Mouse (Mus musculus) kidney, postnatal 4 days (tissue): ENCODE results near the gene Slc9a6.

ENCODE experiments used
- DNase-seq, 2 experiments: peaks; one replicate each; pipeline ENCODE4 v3.0.0; 2021; ENCODE audit warnings: mixed read lengths in 2 of 2

The Slc9a6 gene

DNA sequence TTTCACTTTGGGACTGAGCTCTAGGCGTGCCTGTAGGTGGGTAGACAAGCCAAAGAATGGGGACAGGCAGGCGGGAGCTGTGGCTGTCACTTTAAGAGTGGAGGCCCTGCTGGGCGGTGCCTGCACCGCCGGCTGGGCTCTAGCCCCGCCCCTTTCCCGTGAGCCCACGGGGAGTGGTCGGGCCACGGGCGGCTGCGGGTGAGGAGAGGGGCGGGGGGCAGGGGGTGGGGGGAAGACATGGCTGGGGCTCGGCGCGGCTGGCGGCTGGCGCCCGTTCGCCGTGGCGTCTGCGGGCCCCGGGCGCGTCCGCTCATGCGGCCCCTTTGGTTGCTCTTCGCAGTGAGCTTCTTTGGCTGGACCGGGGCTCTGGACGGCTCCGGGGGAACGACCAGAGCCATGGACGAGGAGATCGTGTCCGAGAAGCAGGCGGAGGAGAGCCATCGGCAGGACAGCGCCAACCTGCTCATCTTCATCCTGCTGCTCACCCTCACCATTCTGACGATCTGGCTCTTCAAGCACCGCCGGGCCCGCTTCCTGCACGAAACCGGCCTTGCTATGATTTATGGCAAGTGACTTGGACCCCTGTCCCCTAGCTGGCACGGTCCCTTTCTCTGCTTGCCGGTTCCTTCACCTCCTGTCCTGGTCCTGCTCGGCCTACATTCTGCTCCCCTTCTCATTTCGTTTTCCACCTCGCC lies at the start of gene Slc9a6:
Gene Slc9a6, plus strand, starts transcription at position 135 of the 695 bp plus-strand sequence.
- peak; percentile 79 to 88 for DNase-seq

DNA sequence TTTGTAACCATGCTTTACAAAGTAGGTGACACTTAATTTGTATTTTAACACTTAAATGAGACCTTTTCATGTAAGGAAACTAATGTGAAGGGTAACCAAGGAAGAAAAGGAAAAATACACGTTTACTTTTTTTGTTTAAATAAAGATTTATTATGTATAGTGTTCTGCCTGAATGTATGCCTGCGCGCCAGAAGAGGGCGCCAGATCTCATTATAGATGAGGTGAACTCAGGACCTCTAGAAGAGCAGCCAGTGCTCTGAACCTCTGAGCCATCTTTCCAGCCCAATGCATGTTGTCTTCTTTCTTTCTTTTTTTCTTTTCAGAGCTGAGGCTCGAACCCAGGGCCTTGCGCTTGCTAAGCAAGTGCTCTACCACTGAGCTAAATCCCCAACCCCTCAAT lies 37.1 kb upstream of the Slc9a6 start:
- DNase-seq: peak; percentile 27 to 42

DNA sequence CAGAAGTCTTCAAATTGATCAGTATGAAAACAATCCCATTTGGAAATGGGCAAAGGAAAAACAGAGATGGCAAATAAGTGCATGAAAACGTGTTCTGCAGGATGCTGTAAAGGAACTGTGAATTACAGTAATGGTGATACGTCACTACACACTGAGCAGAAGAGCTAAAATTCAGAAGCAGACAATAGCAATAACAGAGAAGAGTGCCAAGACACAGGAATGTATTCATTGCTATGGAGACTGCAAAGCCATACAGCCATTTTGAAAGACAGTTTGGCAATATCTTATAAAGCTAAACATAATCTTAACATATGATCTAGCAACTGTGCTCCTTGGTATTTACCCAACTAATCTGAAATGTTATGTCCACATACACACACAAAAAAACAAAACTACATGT lies 31.4 kb upstream of the Slc9a6 start:
- no peak for DNase-seq

DNA sequence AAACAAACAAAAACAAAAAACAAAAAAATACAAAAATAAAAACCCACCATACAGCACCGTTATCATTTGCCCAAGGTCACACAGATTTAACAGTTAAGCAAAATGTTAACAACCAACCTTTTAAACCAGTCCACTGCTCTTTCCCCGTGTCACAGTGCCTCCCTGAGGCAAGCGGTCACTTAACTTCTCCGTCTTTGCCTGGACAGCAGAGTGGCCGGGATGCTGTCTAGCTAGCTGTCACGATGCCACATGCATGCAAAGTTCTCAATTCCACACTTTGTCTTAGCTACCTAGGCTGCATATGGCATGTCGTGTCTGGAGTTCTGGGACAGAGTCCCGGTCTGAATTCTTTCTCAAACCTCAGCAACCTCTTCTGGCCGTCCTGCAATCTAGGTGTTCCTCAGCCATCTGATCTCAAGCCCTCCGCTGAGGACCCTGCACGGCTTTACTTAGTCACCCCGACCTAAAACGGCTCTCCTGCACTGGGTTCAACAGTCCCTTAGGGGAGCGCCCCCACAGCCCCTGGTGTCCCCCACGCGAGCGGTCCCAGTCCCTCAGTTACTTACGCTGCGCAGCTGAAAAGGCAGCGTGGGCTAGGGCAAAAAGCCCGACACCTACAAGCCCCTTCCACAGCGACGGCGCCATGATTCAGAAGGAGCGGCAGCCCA lies 12.2 kb upstream of the Slc9a6 start:
- DNase-seq: peak; percentile 36 to 52

DNA sequence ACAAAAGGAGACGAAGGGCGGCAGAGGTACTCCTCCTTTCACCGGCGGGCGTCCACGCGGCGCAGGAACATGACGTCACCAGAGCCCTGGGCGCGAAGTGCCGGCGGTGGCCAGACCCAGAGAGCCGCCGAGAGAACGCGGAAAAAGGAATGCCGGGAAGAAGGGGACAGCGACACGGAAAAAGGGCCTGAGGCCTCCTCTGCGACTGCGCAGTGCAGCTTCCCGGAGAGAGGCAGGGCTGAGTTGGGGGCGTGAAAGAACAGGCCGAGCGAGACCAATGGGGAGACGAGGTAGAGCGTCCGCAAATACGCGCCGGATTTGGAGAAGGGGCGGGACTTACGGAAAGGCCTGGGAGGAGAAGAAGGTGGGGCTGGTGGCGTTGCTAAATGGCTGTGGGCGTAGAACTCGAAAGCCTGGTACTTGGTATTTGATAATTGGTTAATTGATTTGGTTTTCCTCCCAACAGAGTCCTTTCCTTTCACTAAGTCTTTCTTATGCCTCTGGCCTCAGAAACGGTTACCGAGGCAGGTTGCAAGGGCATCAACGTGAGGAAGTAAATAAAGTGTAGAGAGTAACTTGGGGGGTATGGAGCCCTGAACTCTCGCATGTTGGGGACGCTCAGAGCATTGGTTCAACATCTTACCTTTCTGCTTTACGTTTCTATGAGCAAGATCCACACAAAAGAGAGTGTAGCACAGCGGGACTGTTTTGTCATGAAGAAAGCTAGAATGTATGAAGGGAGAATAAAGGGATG lies 11.5 kb upstream of the Slc9a6 start, which contains the start of gene Mmgt1:
Gene Mmgt1, minus strand, starts transcription at position 183 of the 754 bp plus-strand sequence.
- DNase-seq: peak; percentile 92 to 94

DNA sequence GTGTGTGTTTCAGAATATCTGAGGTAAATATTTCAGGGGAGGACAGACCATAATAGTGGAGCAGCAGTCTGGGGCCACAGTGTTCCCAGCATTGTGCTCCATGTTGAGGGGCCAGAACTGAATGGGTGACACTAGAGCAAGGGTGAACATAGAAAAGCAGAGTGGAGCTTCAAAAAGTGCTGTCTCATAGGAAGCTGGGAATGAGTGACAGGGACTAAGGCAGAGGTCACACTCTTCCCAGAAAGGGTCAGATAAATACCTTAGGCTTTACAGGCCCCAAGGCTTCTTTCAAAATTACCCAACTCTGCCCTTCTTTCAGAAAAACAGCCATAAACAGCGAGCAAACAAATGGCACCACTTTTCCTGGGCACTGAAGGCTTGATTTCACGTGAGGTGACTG lies 3.0 kb upstream of the Slc9a6 start:
- no peak for DNase-seq

DNA sequence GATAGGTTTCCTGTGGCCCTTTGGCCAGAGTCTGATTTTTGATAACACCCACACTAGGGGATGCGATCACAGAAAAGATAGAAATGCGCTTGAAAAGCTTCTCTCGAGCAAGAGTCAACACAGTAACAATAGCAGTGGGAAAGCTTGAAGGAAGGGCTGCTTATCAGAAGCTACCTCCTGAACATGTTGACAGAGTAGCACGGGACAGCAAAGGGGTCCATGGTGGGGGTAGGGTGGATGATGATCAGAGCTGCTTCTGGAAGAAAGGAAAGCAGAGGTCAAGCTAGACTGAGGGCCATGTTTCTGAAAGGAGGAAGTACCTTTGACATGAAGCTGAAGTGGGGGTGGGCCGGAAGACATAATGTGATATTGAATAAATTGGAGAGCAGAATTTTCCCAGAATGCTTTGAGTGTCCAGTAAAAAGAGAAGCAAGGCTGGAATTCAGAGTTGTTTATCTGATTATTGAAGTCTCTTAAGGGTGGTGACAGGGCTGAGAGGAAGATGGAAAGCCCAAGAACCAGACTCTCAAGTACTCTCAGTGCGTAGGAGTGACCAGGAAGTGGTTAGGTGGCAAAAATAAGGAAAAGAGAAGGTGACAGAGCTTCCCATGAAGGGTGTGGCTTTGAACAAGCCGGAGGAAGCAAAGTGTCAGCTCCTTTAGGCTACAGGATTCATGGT lies 2.4 kb upstream of the Slc9a6 start:
- DNase-seq: no peak

DNA sequence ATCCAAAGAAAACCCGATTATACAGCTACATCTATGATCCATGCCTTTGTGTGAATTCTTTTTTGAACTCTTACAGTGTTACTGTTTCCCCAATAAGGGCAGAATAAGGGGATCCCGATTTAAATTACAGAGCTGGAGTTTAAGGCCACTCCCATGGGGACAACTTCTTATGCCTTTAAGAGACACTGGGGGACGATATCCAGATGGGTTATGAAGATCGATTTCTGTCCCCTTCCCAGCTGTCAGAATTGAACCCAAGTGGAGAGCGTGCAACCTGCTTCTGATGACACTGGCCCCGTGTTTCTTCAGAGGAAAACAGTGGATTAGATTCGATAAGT lies 303 bp upstream of the Slc9a6 start:
- no peak for DNase-seq

DNA sequence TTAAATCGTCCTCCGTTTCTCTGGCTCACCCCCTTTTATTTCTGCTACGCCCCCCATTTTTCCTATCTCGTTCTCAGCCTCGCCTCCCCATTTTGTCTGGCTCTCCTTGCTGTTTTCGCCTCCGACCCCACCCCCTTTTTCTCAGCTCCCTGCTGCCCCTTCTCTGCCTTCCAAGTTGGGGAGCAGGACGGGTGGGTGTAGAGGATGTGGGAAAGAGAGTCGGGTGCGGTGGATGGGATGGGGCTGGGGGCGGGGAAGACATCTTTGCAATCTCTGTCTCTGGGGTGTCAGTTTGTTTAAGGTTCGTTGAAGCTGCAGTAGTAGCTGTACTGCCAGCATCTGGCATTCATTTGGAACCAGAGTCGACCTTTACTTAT lies 749 bp downstream of the Slc9a6 start:
- DNase-seq: peak in 1 of 2 experiments; percentile 15

DNA sequence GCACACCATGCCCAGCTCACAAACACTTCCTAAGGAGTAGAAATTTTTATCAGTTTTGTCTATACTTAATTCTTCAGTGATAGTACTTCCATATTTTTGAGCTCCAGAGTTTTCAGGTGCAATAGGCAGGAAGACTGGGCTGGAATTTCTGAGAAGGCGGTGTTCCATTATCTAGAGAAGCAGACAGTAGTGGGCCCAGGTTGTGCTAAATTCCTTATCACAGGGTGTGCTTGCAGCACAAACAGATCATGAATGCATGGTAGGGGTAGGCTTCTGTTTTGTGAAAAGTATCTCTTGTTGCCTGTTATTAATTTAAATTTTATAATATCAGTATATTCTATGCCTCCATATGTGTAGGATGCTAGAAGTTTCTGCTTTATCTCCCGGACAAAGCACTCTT lies 5.7 kb downstream of the Slc9a6 start:
- no peak for DNase-seq

DNA sequence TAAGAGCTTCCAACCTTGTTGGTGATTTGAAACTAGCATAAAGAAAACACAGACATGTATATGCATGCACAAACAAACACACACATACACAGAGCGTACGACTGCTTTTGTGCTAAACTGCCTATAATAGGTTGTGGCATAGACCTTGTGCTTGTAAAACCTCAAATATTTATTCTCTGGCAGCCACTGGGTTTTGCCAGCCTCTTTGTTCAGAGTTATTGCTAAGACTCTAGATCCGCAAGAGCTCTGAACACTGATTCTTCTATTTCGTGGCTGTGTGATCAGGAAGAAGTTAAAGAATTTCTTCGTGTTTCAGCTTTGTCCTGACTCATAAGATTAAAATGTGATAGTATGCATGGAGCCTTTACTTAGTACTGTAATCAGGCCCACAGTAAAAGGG lies 26.6 kb downstream of the Slc9a6 start:
- no peak for DNase-seq

DNA sequence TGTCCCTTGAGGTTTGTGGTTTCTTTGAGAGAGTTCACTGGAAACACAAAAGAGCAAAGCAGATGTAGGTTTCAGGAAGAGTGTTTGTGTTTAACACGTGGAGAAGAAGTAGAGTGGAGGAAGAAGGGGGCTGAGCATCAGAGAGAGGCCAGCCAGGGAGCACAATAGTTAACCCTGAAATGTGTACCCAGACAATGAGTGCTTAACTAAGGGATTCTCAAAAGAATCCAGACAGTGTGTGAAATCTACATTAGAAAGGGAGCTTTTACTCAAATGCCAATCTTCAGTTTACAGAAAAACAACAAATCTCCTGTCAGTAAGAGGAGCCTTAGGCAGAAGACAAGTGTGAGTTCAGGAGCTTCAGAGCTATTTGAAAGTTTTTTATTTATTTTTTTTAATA lies 30.5 kb downstream of the Slc9a6 start:
- no peak for DNase-seq

DNA sequence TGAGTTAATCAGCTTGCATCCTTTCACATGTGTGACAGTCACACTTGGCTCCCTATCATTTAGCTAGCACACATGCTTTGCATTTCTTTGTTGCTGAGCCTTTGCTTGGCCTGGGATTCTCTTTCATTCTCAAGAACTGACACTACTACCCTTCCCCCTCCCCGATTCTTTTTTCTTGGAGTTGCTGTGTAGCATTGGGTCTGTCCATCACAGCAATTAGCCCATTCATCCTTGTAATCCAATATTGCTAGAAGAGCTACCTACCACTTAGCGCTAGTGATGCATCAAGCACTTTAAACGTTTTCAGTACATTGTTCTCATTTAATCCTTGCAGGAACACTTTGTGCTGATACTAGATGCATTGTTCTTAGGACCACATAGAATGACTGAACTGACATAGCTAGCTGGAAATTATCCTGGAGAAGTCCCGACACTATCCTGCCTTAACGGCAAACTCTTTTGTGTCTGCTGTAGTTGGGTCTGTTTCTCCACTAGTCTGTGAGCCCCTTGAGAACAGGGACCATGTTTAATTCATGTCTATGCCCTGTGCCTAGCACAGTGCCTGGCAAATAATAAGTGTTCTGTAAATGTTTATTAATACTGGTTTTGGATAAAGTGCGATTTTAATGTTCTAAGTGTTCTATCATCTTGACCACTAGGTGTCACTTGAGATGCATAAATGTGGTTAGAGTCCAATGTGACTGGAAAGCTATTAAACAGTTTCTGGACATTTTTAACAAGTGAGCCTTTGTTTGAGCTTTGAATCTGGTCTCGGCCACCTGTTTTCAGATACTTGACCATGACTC lies 40.2 kb downstream of the Slc9a6 start:
- no peak for DNase-seq

DNA sequence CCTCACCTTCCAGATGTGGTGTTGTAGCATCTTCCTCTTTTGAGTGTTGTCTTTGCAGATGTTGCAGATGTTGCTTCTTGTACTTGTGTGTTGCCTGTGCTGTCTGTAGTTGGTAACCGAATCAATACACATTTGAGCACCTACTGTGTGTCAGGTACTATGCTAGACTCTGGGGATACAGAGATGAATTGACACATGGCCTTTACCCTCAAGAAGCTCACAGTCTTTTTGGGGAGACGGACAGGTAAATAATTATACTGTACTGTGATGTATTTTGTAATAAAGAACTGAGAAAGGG lies 40.7 kb downstream of the Slc9a6 start:
- DNase-seq: no peak

DNA sequence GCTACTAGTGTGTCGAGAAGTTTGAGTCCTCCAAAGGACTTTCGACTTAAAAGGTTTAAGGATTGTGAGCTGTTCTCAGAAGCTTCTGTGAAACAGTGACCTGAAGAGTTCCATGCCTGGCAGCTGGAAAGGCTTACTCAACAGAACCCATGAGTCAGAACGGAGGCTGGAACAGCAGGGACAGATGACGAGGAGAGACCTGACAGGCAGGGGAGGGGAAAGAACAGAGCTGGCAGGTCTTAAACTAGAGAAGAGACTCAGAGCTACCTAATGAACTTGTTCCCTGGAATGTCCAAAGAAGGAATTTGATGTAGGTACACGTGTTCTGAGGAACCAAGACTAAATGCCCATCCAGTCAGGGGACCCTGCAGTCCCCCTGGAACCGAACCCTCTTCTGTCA lies 41.3 kb downstream of the Slc9a6 start:
- no peak for DNase-seq

DNA sequence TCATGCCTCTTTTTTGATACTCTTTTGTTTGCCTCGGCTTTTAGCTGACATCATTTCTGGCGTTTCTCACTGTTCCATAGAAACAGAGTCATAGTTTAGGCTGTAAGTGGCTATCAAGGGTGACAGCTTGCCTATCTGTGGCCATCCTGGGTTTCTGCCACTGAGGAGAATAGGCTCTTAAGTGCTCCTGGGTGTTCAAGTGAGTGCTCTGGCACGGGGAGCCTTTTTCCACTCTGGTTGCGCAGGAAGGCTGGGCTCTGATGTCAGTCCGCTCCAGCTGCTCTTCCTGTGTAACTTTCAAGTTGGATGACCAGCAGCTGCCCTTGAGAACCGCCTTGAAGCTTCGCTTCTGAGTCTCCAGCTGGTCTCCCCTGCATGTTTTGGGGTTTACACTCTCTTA lies 42.2 kb downstream of the Slc9a6 start:
- peak; percentile 14 to 27 for DNase-seq

DNA sequence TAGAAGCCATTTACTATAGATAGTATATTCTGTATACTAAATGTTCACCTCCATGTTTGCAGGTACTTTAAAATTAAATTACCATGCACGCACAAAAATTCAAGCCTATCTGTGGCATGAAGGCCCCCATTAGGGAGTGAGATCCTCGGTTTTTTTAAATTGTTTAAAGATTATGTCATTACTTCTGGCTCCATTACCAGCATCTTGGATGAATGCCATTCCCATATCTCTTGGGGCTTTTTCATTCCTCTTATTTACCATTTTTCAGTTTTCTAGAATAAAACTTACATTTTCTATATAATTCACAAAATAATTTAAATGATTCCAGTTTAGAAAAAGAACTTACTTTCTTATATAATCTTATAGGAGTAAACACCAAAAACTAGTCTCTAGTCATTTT lies 46.1 kb downstream of the Slc9a6 start:
- no peak for DNase-seq

DNA sequence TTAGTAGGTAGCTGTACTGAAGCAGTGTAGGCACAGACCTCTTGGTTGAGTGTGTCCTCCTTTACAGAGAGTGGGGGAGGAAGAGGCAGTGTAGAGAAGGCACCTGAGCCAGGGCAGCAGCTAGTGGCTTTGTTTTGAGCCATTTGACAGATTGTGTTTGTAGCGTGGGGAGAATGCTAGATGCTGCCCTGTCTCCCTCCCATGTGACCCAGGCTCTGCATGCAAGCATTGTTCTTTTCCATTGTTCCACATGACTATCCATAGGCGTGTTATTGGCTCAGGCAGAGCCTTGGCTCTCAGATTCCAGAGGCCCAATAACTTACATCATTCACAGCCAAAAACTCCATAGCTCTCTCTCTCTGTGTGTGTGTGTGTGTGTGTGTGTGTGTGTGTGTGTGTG lies 49.7 kb downstream of the Slc9a6 start:
- no peak for DNase-seq

DNA sequence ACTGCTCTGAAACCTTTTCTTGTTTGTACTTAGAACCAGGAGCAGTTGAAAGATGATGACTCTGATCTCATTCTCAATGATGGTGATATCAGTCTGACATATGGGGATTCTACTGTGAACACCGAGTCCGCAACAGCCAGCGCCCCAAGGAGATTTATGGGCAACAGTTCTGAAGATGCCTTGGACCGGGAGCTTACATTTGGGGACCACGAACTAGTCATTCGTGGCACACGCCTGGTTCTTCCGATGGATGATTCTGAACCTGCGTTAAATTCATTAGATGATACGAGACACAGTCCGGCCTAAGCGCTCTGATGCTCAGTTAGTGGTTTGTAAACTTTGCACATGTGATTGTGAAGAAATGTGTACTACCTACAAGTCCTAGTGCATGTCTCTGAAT lies 51.6 kb downstream of the Slc9a6 start:
- no peak for DNase-seq

DNA sequence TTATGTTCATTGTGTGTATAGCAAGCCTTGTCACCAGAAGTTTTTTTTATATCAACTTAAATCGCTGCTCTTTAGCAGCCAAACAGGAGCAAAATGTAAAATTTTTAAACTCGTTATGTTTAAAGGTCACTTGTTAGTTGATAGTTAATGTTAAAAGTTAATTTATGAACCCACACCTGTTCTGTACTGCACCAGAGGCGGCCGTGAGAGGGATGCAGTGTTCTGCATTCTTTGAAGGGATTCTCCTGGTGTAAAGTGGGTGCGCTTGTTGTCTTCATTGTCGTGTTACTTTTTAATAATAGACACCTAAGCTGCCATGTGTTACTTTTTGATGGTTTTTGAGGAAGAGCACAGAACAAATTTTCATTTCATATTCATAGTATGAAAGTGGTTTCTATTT lies 52.8 kb downstream of the Slc9a6 start:
- no peak for DNase-seq

DNA sequence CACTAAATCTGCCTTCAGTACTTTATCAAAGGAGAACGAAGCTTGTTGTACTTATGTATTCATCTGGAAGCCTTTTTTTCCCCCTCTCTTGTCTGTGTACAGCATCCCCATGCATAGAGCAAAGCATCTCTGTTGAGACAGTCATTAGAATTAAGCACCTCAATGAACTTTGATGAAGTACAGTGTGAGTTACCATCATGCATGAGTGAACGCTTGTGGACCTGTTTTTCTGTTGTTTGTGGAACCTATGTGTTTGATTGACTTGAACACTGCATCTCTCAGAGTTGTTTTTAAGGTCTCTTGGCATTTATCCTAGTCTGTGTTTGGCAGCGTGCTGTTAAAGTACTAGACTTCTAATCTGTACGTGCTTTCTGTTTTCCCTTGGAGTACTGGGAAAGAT lies 53.8 kb downstream of the Slc9a6 start:
- no peak for DNase-seq

DNA sequence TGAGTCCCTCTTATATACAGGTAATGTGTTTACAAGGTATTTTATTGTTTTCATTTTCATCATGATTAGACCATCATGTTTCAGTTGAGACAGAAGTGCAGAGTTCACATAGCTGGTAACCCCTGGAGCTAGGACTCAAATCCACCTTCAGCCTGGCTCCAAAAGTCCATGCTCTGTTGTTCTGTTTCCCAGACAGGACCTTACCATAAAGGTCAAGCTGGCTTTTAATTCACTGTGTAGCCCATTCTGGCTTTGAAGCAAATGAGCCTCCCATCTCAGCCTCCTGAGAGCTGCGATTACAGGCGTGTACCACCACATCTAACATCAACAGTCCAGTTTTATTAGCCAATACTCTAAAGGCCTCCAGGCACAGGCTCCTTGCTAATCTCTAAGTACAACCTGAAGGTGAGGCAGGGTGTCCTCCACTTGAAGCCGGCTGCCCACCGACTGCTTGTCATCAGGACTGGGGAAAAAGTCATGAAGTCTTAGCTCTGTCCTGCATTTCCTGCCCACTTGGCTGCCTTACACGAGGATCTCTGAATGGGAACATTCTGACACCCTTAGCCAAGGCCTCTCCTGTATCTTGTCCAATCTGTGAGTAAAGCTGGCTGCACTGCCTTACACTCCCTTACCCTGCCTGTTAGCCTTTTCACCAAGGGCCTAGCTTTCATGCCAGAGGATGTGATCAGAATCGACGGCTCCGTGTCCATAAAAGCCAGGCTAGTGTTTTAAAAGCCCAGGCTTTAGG lies 55.8 kb downstream of the Slc9a6 start:
- DNase-seq: no peak
